7 mouse cellular contexts compared by ENCODE assay signal in the genomic region with DNA sequence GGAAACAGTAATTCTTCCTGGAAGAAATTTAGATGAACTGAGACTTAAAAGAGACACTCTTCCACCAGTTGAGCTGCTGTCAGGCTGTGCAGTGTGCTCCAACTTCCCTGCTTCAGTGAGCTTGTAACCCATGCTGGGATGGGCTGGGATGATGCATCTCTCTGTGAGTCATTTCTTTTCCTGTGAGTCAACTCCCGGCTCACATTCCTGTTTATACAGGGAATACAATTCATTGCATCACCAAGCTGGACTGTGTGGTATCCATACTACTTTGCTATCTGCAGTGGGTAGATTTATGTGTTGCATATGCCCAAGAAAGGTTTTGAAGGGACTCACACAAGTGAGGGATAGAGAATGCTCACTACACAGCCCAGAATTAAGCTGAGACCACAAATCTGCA.
DNase-seq lines count a peak whose midpoint lies in the region; ATAC-seq and TF ChIP-seq lines count a peak whose summit lies in the region.
"Not testable (repeated sequence)": the region's sequence is repeated elsewhere in the genome, so short reads cannot be mapped to it uniquely, and the experiment has no call there.

No protein-coding gene starts in this region.

- not testable (repeated sequence) for H3K4me2 ChIP-seq in kidney, postnatal 0 days (ENCODE audit: low read length)

- not testable (repeated sequence) for ATAC-seq in kidney, postnatal 0 days (replicated peaks; ENCODE audit: low FRiP score, low read depth)

- not testable (repeated sequence) for H3K27me3 ChIP-seq in kidney, postnatal 0 days (ENCODE audit: insufficient read depth, low read length)

- not testable (repeated sequence) for H3K9ac ChIP-seq in kidney, postnatal 0 days (ENCODE audit: low read depth, low read length)

- 15% methylated on average over 1 of the region's 1 CpGs for WGBS in kidney, postnatal 0 days

- not testable (repeated sequence) for H3K27ac ChIP-seq in kidney, postnatal 0 days

- H3K9me3 ChIP-seq in kidney, postnatal 0 days (replicated peaks; ENCODE audit: low read length) = not testable (repeated sequence)

- H3K4me1 ChIP-seq in kidney, postnatal 0 days (replicated peaks; ENCODE audit: insufficient read depth, low read length) = not testable (repeated sequence)

- DNase-seq in 3134 (ENCODE audit: extremely low read depth, insufficient read length, low spot score) (peak; percentile 71), MN1 (ENCODE audit: low spot score) (peak; percentile 77)
- DNase-seq in adrenal gland, adult (ENCODE audit: inconsistent age in 2 of 2, low spot score in 1 of 2) = peak; percentile 37 to 60
- DNase-seq in brain, adult 2 months (ENCODE audit: low read depth, low spot score) = peak; percentile 63
- peak; percentile 42 for DNase-seq in heart, adult 11 months
- DNase-seq in kidney, postnatal 0 days (ENCODE audit: low spot score) = peak; percentile 11
- DNase-seq in telencephalon, adult 2 months (ENCODE audit: low read depth, low spot score) = peak; percentile 6

- H3K4me3 ChIP-seq in kidney, postnatal 0 days (replicated peaks; ENCODE audit: low read depth, low read length) = not testable (repeated sequence)

- TF ChIP-seq CTCF in kidney, postnatal 0 days (IDR thresholded peaks at IDR 0.05; ENCODE audit: low read depth) = not testable (repeated sequence)

- not testable (repeated sequence) for H3K36me3 ChIP-seq in kidney, postnatal 0 days (ENCODE audit: insufficient read depth, low read length)

Comparison
In these comparisons a context has a peak if more than half of its experiments do, and no peak if none do; other contexts are left out.
1. DNase-seq: peak in every context shown above with its lines; median percentile 77 in MN1; 71 in 3134; 63 in brain, adult 2 months; 48 in adrenal gland, adult; 42 in heart, adult 11 months; 11 in kidney, postnatal 0 days; 6 in telencephalon, adult 2 months.